Mouse (Mus musculus) heart, embryonic 16.5 days (tissue): ENCODE measurements around the gene Cpn2. TPM values are rescaled to one million over a fixed set of nuclear protein-coding genes. Genes with fewer than 3 reads are reported as not detected.

Source experiments
- ATAC-seq: fragments of 200-750 bp; cut with Nextera tagmentation; replicated peaks from 2 replicates; pipeline ENCODE4 v1.8.0; 2017; ENCODE audit warnings: moderate number of reproducible peaks; ENCODE audit not compliant: insufficient read depth, low FRiP score; ENCODE audit errors: extremely low read depth
- H3K27ac ChIP-seq: fragments of 300-500 bp; sonication (generic); 2 replicates; pipeline ENCODE4 v1.5.1; 2014; ENCODE audit warnings: mild to moderate bottlenecking, low read length, control low read depth, moderate library complexity
- H3K27me3 ChIP-seq: fragments of 300-500 bp; sonication (generic); 2 replicates; pipeline ENCODE4 v1.6.1; 2014; ENCODE audit warnings: low read length, mixed read lengths; ENCODE audit not compliant: control insufficient read depth, insufficient read depth
- H3K36me3 ChIP-seq: fragments of 300-500 bp; sonication (generic); 2 replicates; pipeline ENCODE4 v1.6.1; 2014; ENCODE audit not compliant: control insufficient read depth, insufficient read depth
- H3K4me1 ChIP-seq: fragments of 300-500 bp; sonication (generic); 2 replicates; pipeline ENCODE4 v1.6.1; 2014; ENCODE audit warnings: low read length, mixed read lengths; ENCODE audit not compliant: control insufficient read depth, insufficient read depth
- H3K4me2 ChIP-seq: fragments of 300-500 bp; sonication (generic); 2 replicates; pipeline ENCODE4 v1.6.1; 2014; ENCODE audit warnings: low read depth, mild to moderate bottlenecking, control low read depth, low read length
- H3K4me3 ChIP-seq: fragments of 300-500 bp; sonication (generic); 2 replicates; pipeline ENCODE4 v1.5.1; 2014; ENCODE audit warnings: mild to moderate bottlenecking, control low read depth, low read length
- H3K9ac ChIP-seq: fragments of 300-500 bp; sonication (generic); 2 replicates; pipeline ENCODE4 v1.6.1; 2014; ENCODE audit warnings: low read length, control low read depth
- H3K9me3 ChIP-seq: fragments of 300-500 bp; sonication (generic); replicated peaks from 2 replicates; pipeline ENCODE4 v1.6.1; 2016; ENCODE audit warnings: low read length; ENCODE audit not compliant: control insufficient read depth
- WGBS: fragments of 180-500 bp; shearing (Covaris S2); extraction: QIAGEN DNeasy Blood & Tissue Kit; methylation state at CpG from one replicate; pipeline ENCODE4 v1.1.7; 2014; 5-methylcytosine and 5-hydroxymethylcytosine counted together
- polyA plus RNA-seq: library from polyadenylated mRNA; unstranded; fragments of >200 nt; fragmentation: Nextera tagmentation; extraction: Ambion mirVana; gene quantifications from 2 replicates; pipeline ENCODE4 v1.2.1, GENCODE M21; 2015

Gene Cpn2
- polyA plus RNA-seq, 1 experiment from 2014 or later = not detected

DNA sequence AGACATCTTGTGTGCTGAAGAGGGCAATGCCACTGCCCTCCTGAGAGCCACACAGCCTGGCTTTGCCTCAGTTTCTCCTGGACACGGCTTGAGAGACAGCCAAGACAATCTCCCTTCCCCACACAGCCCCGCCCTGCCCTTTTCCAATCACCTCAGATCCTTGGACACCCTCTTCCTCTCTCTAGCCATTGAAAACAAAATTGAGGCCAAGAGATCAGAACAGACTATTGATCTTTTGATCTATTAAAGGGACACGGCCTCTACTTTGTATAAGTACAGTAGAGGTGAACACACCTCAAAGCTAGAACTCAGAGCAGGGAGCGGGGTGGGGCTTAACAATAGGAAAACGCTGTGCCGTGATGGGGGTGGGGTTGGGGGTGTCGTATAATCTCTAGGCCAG, 8.9 kb downstream of the Cpn2 start:
- H3K36me3 ChIP-seq = no peaks in the 10 kb centered on the region
- H3K4me1 ChIP-seq = no peaks in the 10 kb centered on the region; the same call in 1 of the 2 replicates
- no peak overlapping the region for H3K27ac ChIP-seq
- H3K9ac ChIP-seq = no peak overlapping the region
- H3K9me3 ChIP-seq = no peaks in the 10 kb centered on the region
- ATAC-seq = no peak
- no peak overlapping the region for H3K4me2 ChIP-seq
- no peak overlapping the region for H3K4me3 ChIP-seq
- H3K27me3 ChIP-seq = no peaks in the 10 kb centered on the region; the same call in 1 of the 2 replicates
- 84% methylated on average over 7 of the region's 7 CpGs for WGBS

GRCm38 (mm10) chr16:30257718-30258117, 9.6 kb downstream of the Cpn2 start:
- 59% methylated on average over 9 of the region's 9 CpGs for WGBS
- H3K4me2 ChIP-seq = no peak overlapping the region
- no peaks in the 10 kb centered on the region for H3K36me3 ChIP-seq
- H3K27ac ChIP-seq = no peak overlapping the region
- H3K27me3 ChIP-seq = no peaks in the 10 kb centered on the region; the same call in 1 of the 2 replicates
- no peak overlapping the region for H3K4me3 ChIP-seq
- H3K4me1 ChIP-seq = no peaks in the 10 kb centered on the region; the same call in 1 of the 2 replicates
- H3K9ac ChIP-seq = no peak overlapping the region
- no peaks in the 10 kb centered on the region for H3K9me3 ChIP-seq
- ATAC-seq = no peak

DNA sequence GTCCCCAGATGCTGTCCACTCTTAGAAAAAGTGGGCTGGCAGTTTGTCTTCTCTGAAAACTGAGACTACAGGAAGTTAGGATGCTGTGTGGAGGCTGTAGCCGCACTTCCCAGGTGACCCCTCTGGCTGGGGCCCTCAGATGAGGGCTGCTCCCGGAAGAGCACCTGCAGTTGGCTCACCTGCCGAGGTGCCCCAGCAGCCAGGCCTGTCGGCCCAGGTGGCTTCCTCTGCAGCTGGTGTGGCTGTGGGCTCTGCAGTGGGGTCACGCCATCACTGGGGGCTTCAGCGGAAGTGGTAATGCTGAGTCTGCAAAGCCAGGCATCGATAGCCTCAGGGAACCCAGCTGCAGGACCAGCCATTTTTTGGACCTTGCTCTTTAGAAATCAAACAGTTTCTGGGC, 12.2 kb downstream of the Cpn2 start:
- H3K4me3 ChIP-seq = no peak overlapping the region
- no peak overlapping the region for H3K27ac ChIP-seq
- no peaks in the 10 kb centered on the region for H3K9me3 ChIP-seq
- no peak overlapping the region for H3K9ac ChIP-seq
- H3K36me3 ChIP-seq = no peaks in the 10 kb centered on the region
- 68% methylated on average over 7 of the region's 7 CpGs for WGBS
- H3K27me3 ChIP-seq = peaks cover 3% of the 10 kb centered on the region; the same call in 1 of the 2 replicates
- peaks cover 4% of the 10 kb centered on the region; the same call in 1 of the 2 replicates for H3K4me1 ChIP-seq
- H3K4me2 ChIP-seq = no peak overlapping the region
- no peak for ATAC-seq

DNA sequence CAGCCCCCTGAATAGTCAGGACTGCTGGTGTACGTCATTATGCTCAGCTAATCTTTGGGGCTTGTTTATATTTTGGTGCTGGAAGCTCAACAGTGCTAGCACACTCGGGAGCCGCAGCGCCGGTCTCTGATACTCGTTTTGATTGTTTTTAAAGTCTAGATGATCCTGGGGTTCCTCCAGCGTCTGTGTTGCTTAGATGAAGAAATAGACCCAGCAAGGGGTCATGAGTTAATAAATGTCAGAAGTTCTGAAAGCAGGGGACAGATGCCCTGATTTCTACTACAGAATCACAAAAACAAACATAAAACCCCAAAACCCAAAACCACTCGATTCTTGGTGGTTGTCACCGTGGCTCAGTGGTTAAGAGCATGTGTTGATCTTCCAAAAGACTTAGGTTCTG, 13.4 kb downstream of the Cpn2 start:
- H3K36me3 ChIP-seq = no peaks in the 10 kb centered on the region
- no peak overlapping the region for H3K4me3 ChIP-seq
- H3K4me1 ChIP-seq = peaks cover 4% of the 10 kb centered on the region; the same call in 1 of the 2 replicates
- H3K4me2 ChIP-seq = no peak overlapping the region
- peaks cover 7% of the 10 kb centered on the region; the same call in 1 of the 2 replicates for H3K27me3 ChIP-seq
- WGBS = 77% methylated on average over 9 of the region's 9 CpGs
- no peaks in the 10 kb centered on the region for H3K9me3 ChIP-seq
- no peak for ATAC-seq
- no peak overlapping the region for H3K27ac ChIP-seq
- H3K9ac ChIP-seq = no peak overlapping the region

- H3K27me3 ChIP-seq = peaks cover 7% of the 10 kb centered on the region; the same call in 1 of the 2 replicates
- no peak overlapping the region for H3K9ac ChIP-seq
- H3K4me2 ChIP-seq = no peak overlapping the region
- ATAC-seq = no peak
- H3K27ac ChIP-seq = no peak overlapping the region
- no peaks in the 10 kb centered on the region for H3K36me3 ChIP-seq
- H3K4me1 ChIP-seq = peaks cover 4% of the 10 kb centered on the region; the same call in 1 of the 2 replicates
- no peak overlapping the region for H3K4me3 ChIP-seq
- WGBS = 88% methylated on average over 4 of the region's 4 CpGs
- H3K9me3 ChIP-seq = no peaks in the 10 kb centered on the region
Measured at GRCm38 (mm10) chr16:30253374-30253773, 13.9 kb downstream of the Cpn2 start.

- H3K9ac ChIP-seq = no peak overlapping the region
- H3K27ac ChIP-seq = no peak overlapping the region
- H3K9me3 ChIP-seq = no peaks in the 10 kb centered on the region
- H3K27me3 ChIP-seq = peaks cover 7% of the 10 kb centered on the region; the same call in 1 of the 2 replicates
- H3K4me2 ChIP-seq = peak overlapping the region; percentile 65
- no peak for ATAC-seq
- WGBS = 2% methylated on average over 21 of the region's 21 CpGs
- no peaks in the 10 kb centered on the region for H3K36me3 ChIP-seq
- peak overlapping the region; percentile 45 for H3K4me3 ChIP-seq
- H3K4me1 ChIP-seq = peaks cover 4% of the 10 kb centered on the region; the same call in 1 of the 2 replicates
Measured at GRCm38 (mm10) chr16:30252003-30252418, 15.3 kb downstream of the Cpn2 start.

GRCm38 (mm10) chr16:30244037-30244700, 23.1 kb downstream of the Cpn2 start:
- Histone ChIP-seq H3K27ac (no peak overlapping the region), H3K4me2 (no peak overlapping the region), H3K36me3 (no peaks in the 10 kb centered on the region), H3K9me3 (peaks cover 2% of the 10 kb centered on the region; the same call in 1 of the 2 replicates), H3K4me3 (no peak overlapping the region), H3K4me1 (peaks cover 13% of the 10 kb centered on the region), H3K27me3 (no peaks in the 10 kb centered on the region), H3K9ac (no peak overlapping the region)
- no peak for ATAC-seq
- 71% methylated on average over 12 of the region's 12 CpGs for WGBS

DNA sequence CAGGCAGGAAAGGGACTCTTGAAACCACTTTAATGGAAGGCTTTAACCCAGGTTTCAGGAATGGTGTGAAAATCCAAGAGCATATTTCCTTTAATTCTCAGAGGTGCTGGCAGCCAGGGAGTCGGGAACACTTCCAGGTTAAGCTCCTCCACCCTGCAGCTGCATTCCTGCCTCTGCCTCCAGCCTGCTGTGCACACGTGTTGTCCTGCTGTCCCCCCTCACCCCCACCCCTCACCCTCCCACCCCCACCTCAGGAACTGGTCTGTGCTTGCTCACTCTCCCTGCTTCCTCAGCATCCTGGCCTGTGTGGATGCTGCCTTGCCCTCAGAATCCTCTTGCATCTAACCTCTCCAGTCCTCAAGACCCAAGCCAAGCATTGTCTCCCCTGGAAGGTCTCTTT, 25.7 kb downstream of the Cpn2 start:
- Histone ChIP-seq H3K4me2 (no peak overlapping the region), H3K4me1 (peaks cover 19% of the 10 kb centered on the region), H3K36me3 (no peaks in the 10 kb centered on the region), H3K9ac (no peak overlapping the region), H3K27me3 (peaks cover 18% of the 10 kb centered on the region), H3K4me3 (no peak overlapping the region), H3K9me3 (peaks cover 2% of the 10 kb centered on the region; the same call in 1 of the 2 replicates), H3K27ac (no peak overlapping the region)
- ATAC-seq = no peak
- WGBS = 17% methylated on average over 2 of the region's 2 CpGs

- H3K9me3 ChIP-seq = no peaks in the 10 kb centered on the region
- 73% methylated on average over 6 of the region's 6 CpGs for WGBS
- H3K4me3 ChIP-seq = no peak overlapping the region
- no peak overlapping the region for H3K4me2 ChIP-seq
- H3K27ac ChIP-seq = no peak overlapping the region
- ATAC-seq = no peak
- H3K36me3 ChIP-seq = no peaks in the 10 kb centered on the region
- H3K9ac ChIP-seq = no peak overlapping the region
- peaks cover 29% of the 10 kb centered on the region for H3K27me3 ChIP-seq
- peaks cover 32% of the 10 kb centered on the region for H3K4me1 ChIP-seq
Measured at GRCm38 (mm10) chr16:30238791-30239190, 28.5 kb downstream of the Cpn2 start.
